Mouse (Mus musculus): ENCODE data around the gene Usp16. TPM values are rescaled to one million over a fixed set of nuclear protein-coding genes. Genes with fewer than 3 reads are reported as not detected.

Gene Usp16
- polyA plus RNA-seq, 1 experiment = 24.3 TPM

GRCm38 (mm10) chr16:87445528-87445927 lies 9.0 kb upstream of the Usp16 start:
- TF ChIP-seq GATA1 (IDR thresholded peaks at IDR 0.05; ENCODE audit: low read length) = no peak

DNA sequence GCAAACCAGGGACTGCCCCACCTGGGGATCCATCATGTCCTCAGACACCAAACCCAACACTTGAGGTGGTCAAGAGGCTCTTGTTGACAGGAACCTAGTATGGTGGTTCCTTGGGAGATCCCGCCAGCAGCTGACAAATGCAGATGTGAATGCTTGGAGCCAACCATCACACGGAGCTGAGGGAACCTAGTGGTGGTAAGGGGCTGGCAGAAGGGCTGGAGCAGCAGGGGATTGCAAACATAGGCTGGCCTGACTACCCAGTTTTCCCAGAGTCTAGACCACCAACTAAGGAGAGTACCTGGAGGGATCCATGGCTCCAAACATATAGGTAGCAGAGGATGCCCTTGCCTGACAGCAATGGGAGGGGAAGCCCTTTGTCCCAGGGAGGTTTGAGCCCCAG lies 1.3 kb upstream of the Usp16 start:
- no peak for TF ChIP-seq GATA1 (IDR thresholded peaks at IDR 0.05; ENCODE audit: low read length)

- TF ChIP-seq GATA1 (IDR thresholded peaks at IDR 0.05; ENCODE audit: low read length) = no peak
These were observed 693 bp downstream of the Usp16 start for GRCm38 (mm10) chr16:87455180-87455611.

DNA sequence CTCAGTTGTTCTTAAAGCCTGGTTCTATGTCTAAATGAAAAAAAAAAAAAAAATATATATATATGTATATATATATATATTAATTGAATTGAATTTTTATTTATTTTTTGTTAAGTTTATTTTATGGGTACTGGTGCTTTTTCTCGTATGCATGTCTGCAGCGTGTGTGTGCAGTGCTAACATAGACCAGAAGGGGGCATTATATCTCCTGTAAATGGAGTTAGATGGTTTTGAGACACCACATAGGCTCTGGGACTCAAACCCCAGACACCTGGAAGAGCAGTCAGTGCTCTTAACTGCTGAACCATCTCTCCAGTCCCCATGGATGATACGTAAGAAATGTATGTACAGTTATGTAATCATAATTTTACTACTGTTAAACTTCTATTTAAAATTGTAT lies 4.2 kb downstream of the Usp16 start:
- no peak for TF ChIP-seq GATA1 (IDR thresholded peaks at IDR 0.05; ENCODE audit: low read length)

DNA sequence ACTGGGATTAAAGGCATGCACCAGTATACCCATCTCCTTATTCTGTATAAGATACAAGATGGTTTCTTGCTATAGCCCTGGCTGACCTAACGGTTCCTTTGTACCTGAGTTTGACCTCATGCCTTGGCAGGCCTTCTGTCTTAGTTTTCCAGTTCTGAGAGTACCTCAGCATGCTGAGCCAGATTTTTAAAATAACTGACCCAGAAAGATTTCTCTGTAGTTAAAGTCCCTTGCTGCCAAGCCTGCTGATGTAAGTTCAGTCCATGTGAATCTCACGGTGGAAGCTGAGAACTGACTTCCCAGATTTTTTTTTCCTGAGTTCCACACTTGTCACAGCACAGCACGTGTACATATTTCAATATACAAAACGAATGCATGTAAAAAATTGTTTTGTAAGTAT lies 16.1 kb downstream of the Usp16 start:
- TF ChIP-seq GATA1 (IDR thresholded peaks at IDR 0.05; ENCODE audit: low read length) = no peak

DNA sequence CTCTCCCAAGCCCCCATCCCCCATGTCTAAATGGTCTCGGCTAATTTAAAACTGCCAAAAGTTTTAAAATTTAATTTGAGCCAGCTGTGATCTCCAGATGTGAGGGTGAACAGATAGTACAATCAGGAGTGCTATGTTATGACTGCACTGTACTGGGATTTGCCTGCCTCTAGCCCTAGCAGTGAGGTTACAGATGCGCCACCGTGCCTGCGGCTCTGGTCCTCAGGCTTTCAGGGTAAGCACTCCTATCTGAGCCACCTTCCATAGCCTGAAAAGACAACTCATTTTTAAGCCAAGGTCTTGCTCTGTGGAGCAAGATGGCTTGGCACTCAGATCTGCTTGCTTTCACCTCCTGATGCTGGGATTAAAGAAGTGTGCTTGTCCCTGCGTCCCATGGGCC lies 29.9 kb downstream of the Usp16 start:
- TF ChIP-seq GATA1 (IDR thresholded peaks at IDR 0.05; ENCODE audit: low read length) = no peak

DNA sequence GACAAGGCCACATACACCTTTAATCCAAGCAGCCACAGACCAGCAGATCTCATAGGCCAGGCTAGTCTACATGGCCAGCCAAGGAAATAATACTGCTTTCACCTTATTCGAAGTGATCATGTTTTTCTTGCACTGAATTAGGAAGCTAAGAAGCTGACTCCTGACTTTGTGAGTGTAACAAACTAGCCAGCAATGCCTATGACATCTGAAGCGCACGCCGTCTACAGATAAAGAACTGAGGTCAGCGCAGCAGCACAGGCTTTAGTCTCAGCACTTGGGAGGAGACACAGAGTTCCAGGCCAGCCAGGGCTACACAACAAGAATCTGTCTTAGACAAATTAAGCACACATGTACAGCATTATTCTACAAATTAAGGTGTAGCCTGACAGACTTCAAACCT lies 32.2 kb downstream of the Usp16 start:
- no peak for TF ChIP-seq GATA1 (IDR thresholded peaks at IDR 0.05; ENCODE audit: low read length)

DNA sequence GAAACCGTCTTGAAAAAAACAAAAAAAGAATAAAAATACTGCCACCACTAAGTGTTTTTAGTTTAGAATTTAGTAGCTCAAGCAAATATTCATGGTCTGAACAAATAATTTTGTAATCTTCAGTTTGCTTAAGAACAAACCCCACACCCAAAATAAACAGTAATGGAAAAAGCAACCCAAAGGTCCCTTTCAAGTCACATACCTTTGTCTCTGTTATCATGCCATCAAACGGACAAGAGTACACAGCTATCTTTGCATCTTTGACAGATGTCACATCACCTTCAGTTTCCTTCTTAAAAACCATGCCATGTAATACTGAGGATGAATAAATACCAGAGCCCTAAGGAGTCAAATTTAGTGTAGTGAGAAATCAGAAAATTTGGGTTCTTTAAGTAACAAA lies 34.1 kb downstream of the Usp16 start:
- TF ChIP-seq GATA1 (IDR thresholded peaks at IDR 0.05; ENCODE audit: low read length) = no peak

- TF ChIP-seq GATA1 (IDR thresholded peaks at IDR 0.05; ENCODE audit: low read length) = no peak
These were observed 40.6 kb downstream of the Usp16 start for GRCm38 (mm10) chr16:87494955-87495655.

DNA sequence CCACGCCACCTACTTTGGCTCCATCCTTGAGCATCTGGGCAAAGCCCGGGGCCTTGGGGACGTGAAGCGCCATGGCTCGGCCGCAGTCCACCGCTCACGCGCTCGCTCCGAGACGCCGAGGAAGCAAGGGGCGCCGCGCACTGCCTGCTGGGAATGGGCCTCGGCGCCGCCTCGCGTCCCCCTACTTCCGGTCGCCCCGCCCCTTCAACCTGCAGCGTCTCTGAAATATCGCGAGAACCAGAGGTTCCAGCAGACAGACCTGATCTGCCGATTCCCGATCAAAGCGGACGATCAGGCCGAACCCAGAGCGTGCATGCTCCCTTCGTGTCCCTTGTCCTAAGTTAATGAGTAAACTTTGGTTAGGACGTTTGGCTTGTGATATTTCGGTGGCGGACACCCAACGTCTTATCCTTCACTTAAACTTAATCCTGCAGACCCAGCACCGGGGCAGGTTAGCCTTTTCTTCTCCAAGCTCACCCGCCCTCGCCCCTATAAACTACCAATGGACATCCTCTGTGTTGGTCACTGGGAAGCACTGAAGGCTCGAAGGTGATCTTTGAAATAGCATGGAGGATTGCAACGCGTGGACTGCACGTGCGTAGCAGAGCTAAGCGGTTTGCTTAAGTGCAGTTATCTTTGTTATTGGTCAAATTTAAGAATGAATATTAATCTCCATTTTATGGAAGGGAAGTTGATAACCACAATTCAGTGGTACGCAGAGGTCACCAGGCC lies 41.4 kb downstream of the Usp16 start, which contains the start of gene Cct8:
Gene Cct8, minus strand, starts transcription at position 158 of the 732 bp plus-strand sequence.
- no peak for TF ChIP-seq GATA1 (IDR thresholded peaks at IDR 0.05; ENCODE audit: low read length)

DNA sequence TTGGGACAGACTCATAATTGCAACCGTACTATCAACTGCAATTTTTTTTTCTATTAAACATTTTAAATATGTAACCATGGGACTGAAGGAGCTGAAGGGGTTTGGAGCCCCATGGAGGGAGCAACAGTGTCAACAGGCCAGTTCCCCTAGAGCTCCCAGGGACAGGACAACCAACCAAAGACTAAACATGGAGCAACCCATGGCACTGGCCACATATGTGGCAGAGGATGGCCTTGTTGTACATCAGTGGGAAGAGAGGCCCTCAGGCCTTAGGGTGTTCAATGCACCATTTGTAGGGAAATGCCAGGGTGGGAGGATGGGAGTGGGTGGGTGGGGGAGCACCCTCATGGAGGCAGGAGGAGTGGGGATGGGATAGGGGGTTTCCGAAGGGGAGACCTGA lies 42.2 kb downstream of the Usp16 start:
- TF ChIP-seq GATA1 (IDR thresholded peaks at IDR 0.05; ENCODE audit: low read length) = no peak

GRCm38 (mm10) chr16:87497171-87497570 lies 42.7 kb downstream of the Usp16 start:
- TF ChIP-seq GATA1 (IDR thresholded peaks at IDR 0.05; ENCODE audit: low read length) = no peak

GRCm38 (mm10) chr16:87499556-87499955 lies 45.1 kb downstream of the Usp16 start:
- no peak for TF ChIP-seq GATA1 (IDR thresholded peaks at IDR 0.05; ENCODE audit: low read length)

DNA sequence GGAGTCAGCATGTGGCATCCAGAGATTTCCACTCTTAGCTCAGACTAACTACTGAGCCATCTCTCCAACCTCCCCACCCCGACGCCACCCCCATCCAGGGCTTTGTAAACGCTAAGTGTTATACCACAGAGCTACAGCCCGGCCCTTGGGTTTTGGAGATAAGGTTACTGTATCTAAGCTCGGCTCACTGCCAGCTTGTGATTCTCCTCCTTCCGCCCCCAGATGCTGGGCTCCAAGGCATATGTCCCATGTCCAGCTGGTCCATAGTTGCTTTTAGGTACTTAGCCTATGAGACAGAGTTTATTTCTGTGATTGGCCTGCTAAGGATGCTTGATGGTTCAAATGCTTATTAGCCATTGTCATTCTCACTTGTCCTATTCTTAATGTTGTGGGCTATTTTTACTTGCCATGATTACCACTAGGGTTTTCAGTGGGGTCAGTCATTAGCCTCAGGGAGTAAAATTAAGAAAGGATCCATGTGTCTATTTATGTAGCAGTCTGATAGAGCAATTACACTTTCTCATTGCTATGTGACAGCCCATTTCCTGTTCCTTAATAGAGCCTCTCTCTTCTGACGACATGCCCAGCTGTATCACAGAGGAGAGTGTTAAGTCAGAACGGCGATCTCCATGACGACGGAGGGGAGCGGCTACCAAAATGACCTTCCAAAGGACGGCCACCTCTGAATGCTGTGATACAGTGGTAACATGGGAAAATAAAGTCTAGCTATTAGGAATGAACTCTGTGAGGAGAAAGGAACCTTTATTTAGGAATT lies 47.0 kb downstream of the Usp16 start:
- no peak for TF ChIP-seq GATA1 (IDR thresholded peaks at IDR 0.05; ENCODE audit: low read length)

DNA sequence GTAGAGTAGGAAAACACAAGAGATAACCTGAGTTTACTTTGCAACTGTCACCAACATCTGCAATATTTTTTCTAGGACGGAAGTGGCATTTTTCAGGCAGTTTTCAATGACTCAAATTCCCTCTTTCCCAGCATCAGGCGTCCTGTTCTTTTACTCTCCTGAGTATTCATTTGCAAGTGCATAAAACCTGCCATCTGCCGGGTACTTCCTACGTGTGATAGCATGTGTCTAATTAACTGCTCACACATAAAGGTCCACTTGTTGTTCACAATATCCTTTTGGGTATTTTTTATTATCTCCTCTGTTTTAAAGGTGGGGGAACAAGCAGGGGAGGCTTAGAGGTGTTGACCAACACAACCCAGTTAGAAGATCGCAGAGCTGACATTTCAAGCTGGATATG lies 57.2 kb downstream of the Usp16 start:
- TF ChIP-seq GATA1 (IDR thresholded peaks at IDR 0.05; ENCODE audit: low read length) = no peak

GRCm38 (mm10) chr16:87512331-87512730 lies 57.8 kb downstream of the Usp16 start:
- no peak for TF ChIP-seq GATA1 (IDR thresholded peaks at IDR 0.05; ENCODE audit: low read length)
